Mouse (Mus musculus): ENCODE data around the gene Ly6g5b. TPM values are rescaled to one million over a fixed set of nuclear protein-coding genes. Genes with fewer than 3 reads are reported as not detected.
"Not testable (repeated sequence)": the region's sequence is repeated elsewhere in the genome, so short reads cannot be mapped to it uniquely, and the experiment has no call there.

Gene Ly6g5b
- total RNA-seq, 1 experiment from 2014 or later = not detected

DNA sequence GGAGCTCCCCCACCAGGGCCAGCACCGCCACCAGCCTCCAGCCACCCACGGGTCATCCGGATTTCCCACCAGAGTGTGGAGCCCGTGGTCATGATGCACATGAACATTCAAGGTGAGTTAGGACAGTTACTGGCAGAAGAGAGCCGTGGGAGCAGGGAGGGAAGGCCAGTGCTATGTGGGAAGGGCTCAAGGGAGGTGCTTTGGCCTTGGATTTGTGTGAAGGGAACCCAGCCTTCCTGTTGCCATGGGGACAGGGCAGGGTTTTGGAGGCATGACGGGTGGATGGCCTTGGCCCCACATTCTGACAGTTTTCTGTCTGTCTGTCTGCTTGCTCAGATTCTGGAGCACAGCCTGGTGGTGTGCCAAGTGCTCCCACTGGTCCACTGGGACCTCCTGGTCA, 26.7 kb upstream of the Ly6g5b start:
- no peak for ATAC-seq (replicated peaks; ENCODE audit: low read depth, poor library complexity, severe bottlenecking)

GRCm38 (mm10) chr17:35140490-35140996, 25.3 kb upstream of the Ly6g5b start:
- no peak for ATAC-seq (replicated peaks; ENCODE audit: low read depth, poor library complexity, severe bottlenecking)

DNA sequence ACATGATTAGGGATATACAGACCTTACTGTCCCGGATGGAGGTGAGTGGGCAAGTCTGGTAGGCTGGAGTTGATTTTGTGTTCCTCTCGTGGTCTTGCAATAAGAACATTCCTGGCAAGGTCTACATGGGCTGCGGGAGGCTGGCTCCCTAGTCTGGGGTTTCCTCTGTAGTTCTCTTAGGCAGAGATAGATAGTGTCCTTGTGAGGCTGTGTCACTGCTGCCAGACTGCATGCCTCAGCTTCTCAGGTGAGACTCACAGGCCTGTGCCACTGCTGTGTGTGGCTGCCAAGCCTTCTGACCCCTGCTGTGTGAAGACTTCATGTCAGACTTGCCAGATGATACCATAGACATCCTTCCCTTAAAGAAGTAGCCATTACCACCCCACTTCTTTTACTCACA, 24.0 kb upstream of the Ly6g5b start:
- no peak for ATAC-seq (replicated peaks; ENCODE audit: low read depth, poor library complexity, severe bottlenecking)

GRCm38 (mm10) chr17:35135591-35136320, 20.5 kb upstream of the Ly6g5b start:
- ATAC-seq (replicated peaks; ENCODE audit: low read depth, poor library complexity, severe bottlenecking) = peak; percentile 46

DNA sequence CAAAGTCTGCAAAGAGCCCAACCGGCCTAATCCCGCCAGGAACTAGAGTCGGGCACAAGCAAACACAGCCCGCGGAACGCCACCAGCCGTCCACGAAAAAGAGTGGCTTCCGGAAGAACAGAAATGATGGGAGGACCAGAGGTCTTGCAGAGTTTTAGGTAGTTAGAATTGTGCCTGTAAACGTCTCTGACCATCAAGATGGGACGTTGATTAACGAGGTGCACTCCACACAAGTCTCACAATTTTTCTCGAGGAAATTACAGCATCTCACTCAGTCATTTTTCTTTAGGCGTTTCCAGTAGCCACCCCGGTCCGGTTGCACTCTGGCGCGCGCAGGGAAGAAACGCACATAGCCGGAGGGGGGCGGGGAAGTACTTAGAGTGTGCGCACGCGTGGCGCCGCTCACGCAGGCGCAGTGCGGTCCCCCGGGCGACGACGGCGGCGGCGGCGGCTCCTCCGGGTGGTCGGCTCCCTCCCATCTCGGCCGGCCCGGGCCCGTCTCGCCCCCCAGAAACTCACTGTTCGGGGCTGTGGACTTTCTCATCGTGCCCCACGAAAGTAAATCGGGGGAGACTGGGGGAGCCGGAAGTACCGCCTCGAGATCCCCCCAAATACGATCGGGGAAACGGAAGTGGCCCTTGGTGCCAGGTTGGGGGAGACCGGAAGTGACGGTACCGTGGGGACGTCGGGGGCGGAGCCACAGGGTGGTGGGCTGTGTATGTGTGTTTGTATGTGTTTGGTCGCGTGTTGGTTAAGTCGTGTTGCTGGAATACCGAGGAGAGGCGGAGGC, 19.8 kb upstream of the Ly6g5b start, which contains the start of gene Bag6:
Bag6 (plus strand) TSS at position 378 of the 790 bp plus-strand sequence.
- peak; percentile 78 for ATAC-seq (replicated peaks; ENCODE audit: low read depth, poor library complexity, severe bottlenecking)

GRCm38 (mm10) chr17:35133517-35133916, 18.3 kb upstream of the Ly6g5b start:
- no peak for ATAC-seq (replicated peaks; ENCODE audit: low read depth, poor library complexity, severe bottlenecking)

DNA sequence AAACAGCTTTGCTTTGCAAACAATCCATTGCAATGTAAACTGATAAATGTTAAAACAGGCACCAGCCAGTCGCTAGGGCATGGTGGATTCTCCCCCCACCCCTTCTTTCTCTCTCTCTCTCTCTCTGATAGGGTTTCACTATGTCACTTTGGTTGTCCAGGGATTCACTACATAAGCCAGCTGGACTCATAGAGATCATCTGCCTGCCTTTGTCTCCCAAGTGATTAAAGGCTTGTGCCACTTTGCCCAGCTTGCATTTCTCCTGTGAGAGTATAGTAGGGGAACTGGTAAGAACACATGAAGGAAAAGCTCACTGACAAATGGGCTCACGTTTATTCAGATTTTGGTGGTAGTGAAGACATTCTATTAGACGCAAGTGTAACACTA, 16.9 kb upstream of the Ly6g5b start:
- no peak for ATAC-seq (replicated peaks; ENCODE audit: low read depth, poor library complexity, severe bottlenecking)

- no peak for ATAC-seq (replicated peaks; ENCODE audit: low read depth, poor library complexity, severe bottlenecking)
Measured at GRCm38 (mm10) chr17:35131500-35132173, 16.4 kb upstream of the Ly6g5b start, which contains the start of gene Apom. TSS of gene Apom (minus strand) at chr17:35132050.

- no peak for ATAC-seq (replicated peaks; ENCODE audit: low read depth, poor library complexity, severe bottlenecking)
Measured at GRCm38 (mm10) chr17:35131038-35131437, 15.8 kb upstream of the Ly6g5b start.

DNA sequence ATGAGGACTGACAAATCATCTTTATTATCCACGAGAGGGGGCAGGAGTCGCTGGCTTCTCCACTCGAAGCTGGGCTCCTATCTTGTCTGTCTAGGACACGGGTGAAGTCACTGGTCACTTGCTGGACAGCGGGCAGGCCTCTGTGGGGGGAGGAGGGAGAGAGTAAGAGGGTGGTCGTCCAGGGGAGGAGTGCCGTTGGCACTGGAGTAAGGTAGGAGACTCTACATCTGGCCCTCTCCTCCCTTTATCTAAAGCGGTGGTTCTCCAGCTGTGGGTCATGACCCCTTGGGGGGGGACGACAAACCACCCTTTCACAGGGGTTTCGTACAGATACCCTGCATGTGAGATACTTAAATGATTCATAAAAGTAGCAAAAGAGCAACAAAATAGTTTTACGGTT, 13.8 kb upstream of the Ly6g5b start:
- no peak for ATAC-seq (replicated peaks; ENCODE audit: low read depth, poor library complexity, severe bottlenecking)

DNA sequence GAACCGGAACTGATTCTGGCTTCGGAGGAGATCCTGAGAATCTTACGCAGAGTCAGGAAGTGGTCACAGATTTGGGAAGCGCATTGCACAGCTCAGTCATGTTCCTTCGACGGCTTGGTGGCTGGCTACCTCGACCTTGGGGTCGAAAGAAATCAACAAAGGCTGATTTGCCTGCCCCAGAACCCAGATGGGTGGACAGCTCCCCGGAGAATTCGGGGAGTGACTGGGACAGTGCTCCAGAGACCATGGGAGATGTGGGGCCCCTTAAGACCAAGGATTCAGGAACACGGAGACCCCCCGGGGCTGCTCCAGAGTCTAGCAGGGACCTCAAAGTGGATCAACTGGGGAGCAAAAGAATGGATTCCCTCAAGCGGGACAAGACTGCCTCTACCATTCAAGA, 11.8 kb upstream of the Ly6g5b start:
- ATAC-seq (replicated peaks; ENCODE audit: low read depth, poor library complexity, severe bottlenecking) = no peak

DNA sequence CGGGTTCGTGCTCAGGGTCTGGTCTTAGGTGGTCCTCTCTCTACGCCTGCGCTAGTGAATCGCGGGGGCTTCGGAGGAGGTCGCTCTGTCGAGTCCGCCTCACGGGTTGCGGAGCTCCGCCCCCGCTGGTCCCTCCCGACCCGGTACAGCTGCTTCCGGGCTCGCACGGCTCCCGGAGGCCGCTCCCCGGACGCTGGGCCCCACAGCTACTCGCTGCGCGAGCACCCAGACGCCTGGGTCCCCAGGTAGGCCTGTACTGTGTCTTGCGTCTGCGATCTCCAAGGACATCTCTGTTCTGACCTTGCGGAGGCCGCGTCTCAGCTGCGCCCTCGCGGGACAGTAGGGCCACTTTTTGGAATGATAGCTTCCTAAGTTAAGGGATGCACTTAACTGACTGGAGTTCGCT, 11.0 kb upstream of the Ly6g5b start, which contains the start of gene D17H6S53E:
D17H6S53E (plus strand) TSS at position 168 of the 406 bp plus-strand sequence.
- peak; percentile 33 for ATAC-seq (replicated peaks; ENCODE audit: low read depth, poor library complexity, severe bottlenecking)

- ATAC-seq (replicated peaks; ENCODE audit: low read depth, poor library complexity, severe bottlenecking) = no peak
Measured at GRCm38 (mm10) chr17:35125578-35125977, 10.3 kb upstream of the Ly6g5b start.

DNA sequence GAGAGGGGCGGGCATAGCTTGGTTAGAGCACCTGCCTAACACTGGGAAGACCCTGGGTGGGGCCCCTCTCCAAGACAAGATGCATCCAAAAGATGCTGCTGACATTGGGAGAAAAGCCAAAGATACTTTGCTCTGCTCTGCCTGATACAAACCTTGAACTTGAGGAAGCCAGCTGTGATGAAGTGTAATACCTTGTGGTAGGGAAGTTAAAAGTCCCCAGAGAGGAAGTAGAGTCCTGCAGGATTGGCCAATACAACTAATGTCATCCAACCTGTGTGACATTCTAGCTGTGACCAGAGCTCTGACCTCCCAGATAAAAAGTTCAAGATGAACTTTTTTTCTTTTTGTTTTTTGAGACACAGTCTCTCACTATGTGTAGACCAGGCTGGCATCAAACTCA, 9.9 kb upstream of the Ly6g5b start:
- no peak for ATAC-seq (replicated peaks; ENCODE audit: low read depth, poor library complexity, severe bottlenecking)

GRCm38 (mm10) chr17:35124261-35124896, 9.2 kb upstream of the Ly6g5b start:
- ATAC-seq (replicated peaks; ENCODE audit: low read depth, poor library complexity, severe bottlenecking) = not testable (repeated sequence)

DNA sequence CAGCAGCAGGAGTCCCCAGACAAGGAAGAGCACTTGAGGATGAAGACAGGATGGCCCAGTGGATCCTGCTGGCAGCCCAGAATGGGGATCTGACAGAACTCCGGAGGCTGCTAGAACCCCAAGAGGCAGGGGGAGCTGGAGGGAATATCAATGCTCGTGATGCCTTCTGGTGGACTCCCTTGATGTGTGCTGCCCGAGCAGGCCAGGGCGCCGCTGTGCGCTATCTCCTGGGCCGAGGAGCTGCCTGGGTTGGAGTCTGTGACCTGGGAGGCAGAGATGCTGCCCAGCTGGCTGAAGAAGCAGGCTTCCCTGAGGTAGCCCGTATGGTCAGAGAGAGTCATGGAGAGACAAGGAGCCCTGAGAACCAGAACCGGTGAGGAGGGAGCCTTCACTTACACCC, 8.1 kb upstream of the Ly6g5b start:
- not testable (repeated sequence) for ATAC-seq (replicated peaks; ENCODE audit: low read depth, poor library complexity, severe bottlenecking)

DNA sequence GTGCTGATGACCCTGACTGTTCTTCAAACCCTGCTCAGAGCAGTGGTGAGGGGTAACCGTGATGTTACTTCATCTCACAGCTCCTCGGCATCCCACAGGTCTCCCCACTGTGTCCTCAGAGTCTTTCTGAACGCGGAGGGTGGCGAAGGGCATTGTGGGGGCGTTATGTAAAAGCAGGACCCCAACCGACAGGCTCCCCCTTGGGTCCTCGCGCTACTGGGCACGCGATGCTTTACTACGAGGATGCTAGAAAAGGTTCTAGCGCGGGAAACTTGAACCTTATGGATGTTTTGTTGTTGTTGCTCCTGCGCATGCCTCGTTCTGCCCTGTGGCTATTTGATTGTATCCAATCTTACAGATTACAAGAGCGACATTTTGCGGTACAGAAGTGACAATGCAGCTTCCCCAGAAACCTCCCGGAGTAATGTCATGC, 6.7 kb upstream of the Ly6g5b start, which contains the start of gene Csnk2b:
Csnk2b (minus strand) TSS at position 183 of the 433 bp plus-strand sequence.
- peak; percentile 12 for ATAC-seq (replicated peaks; ENCODE audit: low read depth, poor library complexity, severe bottlenecking)

DNA sequence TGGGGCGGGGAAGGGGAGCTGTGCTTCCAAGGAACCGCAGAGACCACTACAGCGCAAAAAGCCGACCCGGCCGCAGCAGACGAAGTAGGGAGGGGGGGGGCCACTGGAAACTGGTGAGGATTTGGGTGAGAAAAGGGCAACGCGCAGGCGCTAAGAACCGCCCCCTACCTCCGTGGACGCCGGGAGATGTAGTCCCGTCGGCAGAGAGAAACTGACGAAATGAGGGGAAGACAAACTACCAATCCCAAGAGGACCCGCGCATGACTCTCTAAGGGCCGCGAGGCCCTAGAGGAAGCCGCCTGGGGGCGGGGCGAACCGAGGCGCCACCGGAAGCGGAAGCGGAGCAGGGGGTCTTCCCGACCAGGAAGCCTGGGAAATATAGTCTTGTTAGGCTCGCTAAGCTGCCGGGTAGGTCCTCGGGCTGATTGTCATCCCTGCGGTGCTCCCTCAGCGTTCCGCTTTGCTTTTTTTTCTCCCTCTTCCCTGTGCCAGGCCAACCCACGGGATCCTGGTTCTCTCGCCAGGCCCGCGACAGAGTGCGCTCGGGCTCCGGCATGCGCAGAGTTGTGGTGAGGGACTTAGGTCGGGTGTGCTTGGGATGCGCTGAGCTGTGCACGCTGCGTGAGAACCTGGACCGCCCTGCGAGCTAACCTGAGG, 6.0 kb upstream of the Ly6g5b start, which contains the start of gene Gpank1:
Gpank1 (plus strand) TSS at position 313 of the 657 bp plus-strand sequence.
- peak; percentile 92 for ATAC-seq (replicated peaks; ENCODE audit: low read depth, poor library complexity, severe bottlenecking)

DNA sequence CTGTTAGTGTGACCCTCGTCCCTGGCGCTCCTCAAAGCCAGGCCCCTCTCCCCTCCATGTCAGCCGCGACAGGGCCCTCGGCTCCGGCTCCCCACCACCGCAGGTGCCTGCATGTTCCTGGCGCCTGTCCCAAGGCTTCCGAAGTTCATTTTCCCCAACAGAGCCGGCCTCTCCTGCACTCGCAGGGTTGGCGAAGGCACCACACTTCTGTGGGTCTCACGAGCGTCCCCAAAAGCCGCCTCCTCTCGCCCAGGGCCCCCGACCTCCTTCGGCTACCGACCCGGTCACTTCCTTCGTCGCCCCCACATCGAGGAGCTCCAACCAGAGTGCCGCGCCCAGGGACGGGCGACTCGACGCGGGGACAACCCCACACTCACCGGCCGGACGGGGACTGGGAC, 5.5 kb upstream of the Ly6g5b start:
- ATAC-seq (replicated peaks; ENCODE audit: low read depth, poor library complexity, severe bottlenecking) = no peak

Data from common myeloid progenitor, adult 5-6 weeks (primary cell).